Mouse (Mus musculus) midbrain, embryonic 16.5 days (tissue): ENCODE data around the gene Grap2. TPM values are rescaled to one million over a fixed set of nuclear protein-coding genes. Genes with fewer than 3 reads are reported as not detected.
A peak's percentile ranks its signal among the peaks of the same experiment; 100 is the strongest.

Experiments
- ATAC-seq: fragments of 200-750 bp; cut with Nextera tagmentation; 2 replicates; pipeline ENCODE4 v1.8.0; 2017; ENCODE audit warnings: moderate TSS enrichment
- H3K27ac ChIP-seq: fragments of 300-500 bp; sonication (generic); 2 replicates; pipeline ENCODE4 v1.5.1; 2014; ENCODE audit warnings: mild to moderate bottlenecking, low read length, mixed read lengths
- H3K27me3 ChIP-seq: fragments of 300-500 bp; sonication (generic); 2 replicates; pipeline ENCODE4 v1.6.1; 2014; ENCODE audit warnings: low read depth, low read length, mixed read lengths; ENCODE audit not compliant: control insufficient read depth, insufficient read depth
- H3K36me3 ChIP-seq: fragments of 300-500 bp; sonication (generic); 2 replicates; pipeline ENCODE4 v1.6.1; 2014; ENCODE audit warnings: mild to moderate bottlenecking, low read length, moderate library complexity, mixed read lengths; ENCODE audit not compliant: control insufficient read depth, insufficient read depth
- H3K4me1 ChIP-seq: fragments of 300-500 bp; sonication (generic); 2 replicates; pipeline ENCODE4 v1.6.1; 2014; ENCODE audit warnings: mild to moderate bottlenecking, low read length, mixed read lengths; ENCODE audit not compliant: control insufficient read depth, insufficient read depth
- H3K4me2 ChIP-seq: fragments of 300-500 bp; sonication (generic); 2 replicates; pipeline ENCODE4 v1.6.1; 2014; ENCODE audit warnings: mild to moderate bottlenecking, low read length, mixed read lengths
- H3K4me3 ChIP-seq: fragments of 300-500 bp; sonication (generic); 2 replicates; pipeline ENCODE4 v1.5.1; 2014; ENCODE audit warnings: low read depth, mild to moderate bottlenecking, low read length, moderate library complexity, mixed read lengths
- H3K9ac ChIP-seq: fragments of 300-500 bp; sonication (generic); 2 replicates; pipeline ENCODE4 v1.6.1; 2014; ENCODE audit warnings: low read depth, low read length, mixed read lengths
- H3K9me3 ChIP-seq: fragments of 300-500 bp; sonication (generic); replicated peaks from 2 replicates; pipeline ENCODE4 v1.6.1; 2014; ENCODE audit warnings: mild to moderate bottlenecking, low read length, mixed read lengths; ENCODE audit not compliant: control insufficient read depth, poor library complexity, severe bottlenecking
- WGBS: fragments of 180-500 bp; shearing (Covaris S2); extraction: QIAGEN DNeasy Blood & Tissue Kit; methylation state at CpG from one replicate; pipeline ENCODE4 v1.1.7; 2014; 5-methylcytosine and 5-hydroxymethylcytosine counted together
- polyA plus RNA-seq: library from polyadenylated mRNA; unstranded; fragments of >200 nt; fragmentation: Nextera tagmentation; extraction: Ambion mirVana; gene quantifications from 2 replicates; pipeline ENCODE4 v1.2.1, GENCODE M21; 2015

The Grap2 gene
- polyA plus RNA-seq, 1 experiment from 2014 or later: 0.23 TPM

- ATAC-seq: no peak
- no peak overlapping the region for H3K9ac ChIP-seq
- H3K4me2 ChIP-seq: no peak overlapping the region
- H3K4me1 ChIP-seq: peaks cover 16% of the 10 kb centered on the region
- no peak overlapping the region for H3K4me3 ChIP-seq
- no peaks in the 10 kb centered on the region for H3K36me3 ChIP-seq
- H3K27me3 ChIP-seq: no peaks in the 10 kb centered on the region
- no peaks in the 10 kb centered on the region for H3K9me3 ChIP-seq
- WGBS: 91% methylated on average over 6 of the region's 6 CpGs
- no peak overlapping the region for H3K27ac ChIP-seq
These were observed 31.6 kb downstream of the Grap2 start for GRCm38 (mm10) chr15:80604026-80604425.

GRCm38 (mm10) chr15:80607970-80608369 lies 35.6 kb downstream of the Grap2 start:
- H3K4me1 ChIP-seq: no peaks in the 10 kb centered on the region
- no peaks in the 10 kb centered on the region for H3K36me3 ChIP-seq
- H3K4me2 ChIP-seq: no peak overlapping the region
- no peaks in the 10 kb centered on the region for H3K27me3 ChIP-seq
- H3K4me3 ChIP-seq: no peak overlapping the region
- no peak overlapping the region for H3K9ac ChIP-seq
- no peaks in the 10 kb centered on the region for H3K9me3 ChIP-seq
- no peak for ATAC-seq
- H3K27ac ChIP-seq: no peak overlapping the region
- 87% methylated on average over 3 of the region's 3 CpGs for WGBS

GRCm38 (mm10) chr15:80610335-80610734 lies 37.9 kb downstream of the Grap2 start:
- H3K9me3 ChIP-seq: no peaks in the 10 kb centered on the region
- no peaks in the 10 kb centered on the region for H3K36me3 ChIP-seq
- no peak overlapping the region for H3K4me2 ChIP-seq
- no peak for ATAC-seq
- H3K27me3 ChIP-seq: no peaks in the 10 kb centered on the region
- H3K4me3 ChIP-seq: no peak overlapping the region
- WGBS: 67% methylated on average over 2 of the region's 2 CpGs
- H3K9ac ChIP-seq: no peak overlapping the region
- peaks cover 5% of the 10 kb centered on the region for H3K4me1 ChIP-seq
- H3K27ac ChIP-seq: no peak overlapping the region

- Histone ChIP-seq H3K4me2 (no peak overlapping the region), H3K4me1 (peaks cover 17% of the 10 kb centered on the region), H3K4me3 (no peak overlapping the region), H3K9ac (no peak overlapping the region), H3K9me3 (no peaks in the 10 kb centered on the region), H3K27ac (no peak overlapping the region), H3K27me3 (no peaks in the 10 kb centered on the region), H3K36me3 (no peaks in the 10 kb centered on the region)
- ATAC-seq: no peak
- WGBS: 81% methylated on average over 5 of the region's 5 CpGs
These were observed 39.1 kb downstream of the Grap2 start for GRCm38 (mm10) chr15:80611478-80611877.

- Histone ChIP-seq H3K9me3 (no peaks in the 10 kb centered on the region), H3K4me1 (peaks cover 20% of the 10 kb centered on the region), H3K4me3 (no peak overlapping the region), H3K9ac (no peak overlapping the region), H3K4me2 (no peak overlapping the region), H3K27me3 (no peaks in the 10 kb centered on the region), H3K27ac (no peak overlapping the region), H3K36me3 (no peaks in the 10 kb centered on the region)
- no peak for ATAC-seq
- 78% methylated on average over 5 of the region's 5 CpGs for WGBS
These were observed 41.5 kb downstream of the Grap2 start for GRCm38 (mm10) chr15:80613904-80614303.

GRCm38 (mm10) chr15:80614500-80615289 lies 42.3 kb downstream of the Grap2 start:
- whole genome bisulfite sequencing: 72% methylated on average over 17 of the region's 18 CpGs
- H3K4me2 ChIP-seq: no peak overlapping the region
- no peaks in the 10 kb centered on the region for H3K27me3 ChIP-seq
- no peak overlapping the region for H3K9ac ChIP-seq
- H3K36me3 ChIP-seq: no peaks in the 10 kb centered on the region
- H3K9me3 ChIP-seq: no peaks in the 10 kb centered on the region
- ATAC-seq: no peak
- peaks cover 20% of the 10 kb centered on the region for H3K4me1 ChIP-seq
- H3K4me3 ChIP-seq: no peak overlapping the region
- no peak overlapping the region for H3K27ac ChIP-seq

GRCm38 (mm10) chr15:80615290-80615570 lies 42.8 kb downstream of the Grap2 start:
- H3K9ac ChIP-seq: no peak overlapping the region
- WGBS: 42% methylated on average over 2 of the region's 2 CpGs
- no peaks in the 10 kb centered on the region for H3K36me3 ChIP-seq
- H3K27me3 ChIP-seq: no peaks in the 10 kb centered on the region
- no peak overlapping the region for H3K4me2 ChIP-seq
- no peak overlapping the region for H3K4me3 ChIP-seq
- ATAC-seq: no peak
- no peak overlapping the region for H3K27ac ChIP-seq
- H3K9me3 ChIP-seq: no peaks in the 10 kb centered on the region
- peaks cover 20% of the 10 kb centered on the region for H3K4me1 ChIP-seq

GRCm38 (mm10) chr15:80615636-80616383 lies 43.4 kb downstream of the Grap2 start:
- ATAC-seq: no peak
- Histone ChIP-seq H3K36me3 (no peaks in the 10 kb centered on the region), H3K9me3 (no peaks in the 10 kb centered on the region), H3K4me1 (peaks cover 20% of the 10 kb centered on the region), H3K27ac (no peak overlapping the region), H3K4me2 (peak overlapping the region; percentile 38), H3K4me3 (no peak overlapping the region), H3K27me3 (no peaks in the 10 kb centered on the region), H3K9ac (peak overlapping the region; percentile 49; the same call in 1 of the 2 replicates)
- 5% methylated on average over 16 of the region's 17 CpGs for WGBS

- H3K9me3 ChIP-seq: no peaks in the 10 kb centered on the region
- WGBS: 52% methylated on average over 2 of the region's 2 CpGs
- no peak overlapping the region for H3K9ac ChIP-seq
- peaks cover 20% of the 10 kb centered on the region for H3K4me1 ChIP-seq
- no peak overlapping the region for H3K4me3 ChIP-seq
- ATAC-seq: no peak
- no peaks in the 10 kb centered on the region for H3K36me3 ChIP-seq
- no peak overlapping the region for H3K4me2 ChIP-seq
- H3K27me3 ChIP-seq: no peaks in the 10 kb centered on the region
- H3K27ac ChIP-seq: no peak overlapping the region
These were observed 45.4 kb downstream of the Grap2 start for GRCm38 (mm10) chr15:80617839-80618238.
